Mouse (Mus musculus): ENCODE data around the gene Ccdc174. TPM values are rescaled to one million over a fixed set of nuclear protein-coding genes. Genes with fewer than 3 reads are reported as not detected.

Ccdc174 gene
- polyA plus RNA-seq, 1 experiment, result 1.3 TPM

DNA sequence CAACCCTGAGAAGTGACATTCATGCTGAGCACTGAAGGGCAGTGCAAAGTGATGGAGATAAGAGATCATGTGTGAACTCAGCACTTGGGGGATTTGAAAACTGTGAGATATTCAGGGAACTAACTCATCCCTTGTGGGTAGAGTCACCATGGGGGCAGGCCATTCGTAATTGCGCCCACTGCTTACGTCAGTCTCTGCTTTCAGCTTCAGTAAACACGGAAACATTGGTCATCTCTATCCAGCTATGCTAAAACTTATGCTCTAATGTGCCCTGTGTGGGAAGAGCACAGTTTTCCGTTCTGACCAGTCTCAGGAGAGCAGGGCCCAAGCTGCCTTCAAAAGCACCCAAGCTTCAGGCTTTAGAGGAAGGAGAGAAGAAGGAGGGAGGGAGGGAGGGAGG lies 19.5 kb upstream of the Ccdc174 start:
- no peak for TF ChIP-seq CTCF (IDR thresholded peaks at IDR 0.05; ENCODE audit: extremely low read depth, insufficient read length, insufficient replicate concordance, low read depth, low read length)
- TF ChIP-seq POLR2A (IDR thresholded peaks at IDR 0.05; ENCODE audit: low read depth, low read length), result no peak
- Histone ChIP-seq H3K4me1 (ENCODE audit: control insufficient read depth, insufficient read depth, insufficient read length, low read length) (no peaks in the 10 kb centered on the region), H3K36me3 (ENCODE audit: control insufficient read depth, insufficient read depth, low read length) (no peaks in the 10 kb centered on the region), H3K4me3 (ENCODE audit: low read depth, low read length) (no peak overlapping the region), H3K27me3 (ENCODE audit: control insufficient read depth, insufficient read depth, low read length) (no peaks in the 10 kb centered on the region), H3K27ac (ENCODE audit: insufficient read depth, low read depth, low read length) (no peak overlapping the region)
- 63% methylated on average over 5 of the region's 5 CpGs for WGBS

DNA sequence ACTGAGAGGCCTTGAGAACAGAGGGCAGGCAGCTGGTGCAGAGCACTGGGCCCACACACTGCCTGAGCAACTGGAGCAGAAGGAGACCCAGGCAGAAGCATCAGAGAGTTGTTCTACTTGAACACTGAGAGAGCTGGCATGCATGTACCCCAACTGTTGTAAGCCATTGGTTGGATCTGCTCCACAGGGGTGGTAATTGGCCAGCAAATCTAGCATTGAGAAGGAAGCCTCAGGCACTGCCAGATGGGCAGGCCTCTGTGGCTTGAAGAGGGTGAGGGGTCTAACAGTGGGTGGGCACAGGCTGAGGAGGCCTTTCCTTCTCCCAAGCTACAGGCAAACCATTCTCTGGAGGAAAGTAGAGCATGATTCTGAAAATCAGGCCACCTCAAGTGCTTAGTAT lies 15.0 kb upstream of the Ccdc174 start:
- no peaks in the 10 kb centered on the region for H3K36me3 ChIP-seq (ENCODE audit: control insufficient read depth, insufficient read depth, low read length)
- no peak overlapping the region for H3K4me3 ChIP-seq (ENCODE audit: low read depth, low read length)
- no peaks in the 10 kb centered on the region for H3K27me3 ChIP-seq (ENCODE audit: control insufficient read depth, insufficient read depth, low read length)
- H3K4me1 ChIP-seq (ENCODE audit: control insufficient read depth, insufficient read depth, insufficient read length, low read length), result no peaks in the 10 kb centered on the region
- TF ChIP-seq CTCF (IDR thresholded peaks at IDR 0.05; ENCODE audit: extremely low read depth, insufficient read length, insufficient replicate concordance, low read depth, low read length), result no peak
- TF ChIP-seq POLR2A (IDR thresholded peaks at IDR 0.05; ENCODE audit: low read depth, low read length), result no peak
- no peak overlapping the region for H3K27ac ChIP-seq (ENCODE audit: insufficient read depth, low read depth, low read length)

DNA sequence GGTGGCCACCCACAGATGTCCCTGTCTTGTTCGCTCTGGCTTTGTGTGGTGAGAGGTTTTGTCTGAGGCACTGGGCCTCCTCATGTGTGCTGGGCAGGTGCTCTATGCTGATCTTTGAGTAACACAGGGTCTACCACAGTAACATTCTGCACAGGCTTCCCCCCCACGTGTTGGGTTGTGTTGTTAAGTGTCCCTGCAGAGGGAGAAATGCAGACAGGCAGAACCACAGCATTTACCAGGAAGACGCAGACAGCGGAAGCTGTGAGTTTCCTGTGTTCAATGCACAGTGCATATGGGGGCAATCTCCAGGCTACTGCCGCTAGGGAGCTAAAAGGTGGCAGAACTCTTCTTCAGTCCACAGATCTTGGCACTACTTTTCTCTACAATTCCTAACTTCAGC lies 13.3 kb upstream of the Ccdc174 start:
- H3K36me3 ChIP-seq (ENCODE audit: control insufficient read depth, insufficient read depth, low read length), result no peaks in the 10 kb centered on the region
- 69% methylated on average over 5 of the region's 5 CpGs for WGBS

DNA sequence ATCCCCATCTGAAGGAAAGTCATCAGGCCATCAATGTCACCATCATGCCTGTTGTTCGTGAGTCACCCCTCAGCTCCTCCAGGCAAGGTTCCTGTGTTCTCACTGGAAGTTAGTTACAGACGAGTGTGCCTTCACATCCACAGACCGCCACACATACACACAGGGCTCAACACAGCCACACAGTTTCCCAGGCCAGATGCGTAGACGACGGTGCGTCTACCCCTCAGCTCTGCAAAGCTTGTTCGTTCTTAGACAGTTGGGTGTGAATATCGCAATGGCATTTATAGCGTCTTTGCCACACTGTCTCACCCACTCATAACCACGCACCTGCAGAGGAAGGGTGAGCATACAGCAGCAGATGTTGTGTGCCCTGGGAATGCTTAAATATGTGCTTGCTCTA lies 12.3 kb upstream of the Ccdc174 start:
- Histone ChIP-seq H3K36me3 (ENCODE audit: control insufficient read depth, insufficient read depth, low read length) (no peaks in the 10 kb centered on the region), H3K27me3 (ENCODE audit: control insufficient read depth, insufficient read depth, low read length) (no peaks in the 10 kb centered on the region), H3K4me1 (ENCODE audit: control insufficient read depth, insufficient read depth, insufficient read length, low read length) (no peaks in the 10 kb centered on the region), H3K4me3 (ENCODE audit: low read depth, low read length) (no peak overlapping the region), H3K27ac (ENCODE audit: insufficient read depth, low read depth, low read length) (no peak overlapping the region)
- 77% methylated on average over 11 of the region's 11 CpGs for WGBS
- no peak for TF ChIP-seq CTCF (IDR thresholded peaks at IDR 0.05; ENCODE audit: extremely low read depth, insufficient read length, insufficient replicate concordance, low read depth, low read length)
- TF ChIP-seq POLR2A (IDR thresholded peaks at IDR 0.05; ENCODE audit: low read depth, low read length), result no peak

More for the DNA sequence above, 13.3 kb upstream of the Ccdc174 start:
- no peaks in the 10 kb centered on the region for H3K4me1 ChIP-seq (ENCODE audit: control insufficient read depth, insufficient read depth, insufficient read length, low read length)
- no peaks in the 10 kb centered on the region for H3K27me3 ChIP-seq (ENCODE audit: control insufficient read depth, insufficient read depth, low read length)
- no peak overlapping the region for H3K4me3 ChIP-seq (ENCODE audit: low read depth, low read length)
- no peak overlapping the region for H3K27ac ChIP-seq (ENCODE audit: insufficient read depth, low read depth, low read length)
- TF ChIP-seq POLR2A (IDR thresholded peaks at IDR 0.05; ENCODE audit: low read depth, low read length) (no peak), CTCF (IDR thresholded peaks at IDR 0.05; ENCODE audit: extremely low read depth, insufficient read length, insufficient replicate concordance, low read depth, low read length) (no peak)

DNA sequence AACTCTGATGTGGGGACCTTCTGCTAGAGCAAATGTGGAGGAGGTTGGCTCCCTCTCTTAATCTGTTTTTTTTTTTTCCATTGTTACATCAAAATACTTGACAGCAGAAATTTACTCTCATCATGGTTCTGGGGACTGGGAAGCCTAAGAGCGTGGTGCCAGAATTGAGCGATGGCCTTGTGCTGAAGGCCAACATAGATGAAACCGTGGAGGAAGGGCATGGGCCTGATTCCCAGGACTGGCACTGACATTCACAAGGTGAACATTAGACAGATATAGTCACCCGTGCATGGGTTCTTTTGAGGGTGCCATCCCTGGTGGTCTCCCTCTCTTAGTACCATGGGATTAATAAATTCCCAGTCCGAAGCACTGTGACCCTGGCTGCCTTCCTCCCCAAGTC lies 9.8 kb upstream of the Ccdc174 start:
- Histone ChIP-seq H3K27ac (ENCODE audit: insufficient read depth, low read depth, low read length) (no peak overlapping the region), H3K36me3 (ENCODE audit: control insufficient read depth, insufficient read depth, low read length) (no peaks in the 10 kb centered on the region), H3K4me1 (ENCODE audit: control insufficient read depth, insufficient read depth, insufficient read length, low read length) (no peaks in the 10 kb centered on the region), H3K4me3 (ENCODE audit: low read depth, low read length) (no peak overlapping the region), H3K27me3 (ENCODE audit: control insufficient read depth, insufficient read depth, low read length) (peaks cover 2% of the 10 kb centered on the region; the same call in 1 of the 2 replicates)
- 89% methylated on average over 5 of the region's 5 CpGs for WGBS
- TF ChIP-seq POLR2A (IDR thresholded peaks at IDR 0.05; ENCODE audit: low read depth, low read length) (no peak), CTCF (IDR thresholded peaks at IDR 0.05; ENCODE audit: extremely low read depth, insufficient read length, insufficient replicate concordance, low read depth, low read length) (no peak)

DNA sequence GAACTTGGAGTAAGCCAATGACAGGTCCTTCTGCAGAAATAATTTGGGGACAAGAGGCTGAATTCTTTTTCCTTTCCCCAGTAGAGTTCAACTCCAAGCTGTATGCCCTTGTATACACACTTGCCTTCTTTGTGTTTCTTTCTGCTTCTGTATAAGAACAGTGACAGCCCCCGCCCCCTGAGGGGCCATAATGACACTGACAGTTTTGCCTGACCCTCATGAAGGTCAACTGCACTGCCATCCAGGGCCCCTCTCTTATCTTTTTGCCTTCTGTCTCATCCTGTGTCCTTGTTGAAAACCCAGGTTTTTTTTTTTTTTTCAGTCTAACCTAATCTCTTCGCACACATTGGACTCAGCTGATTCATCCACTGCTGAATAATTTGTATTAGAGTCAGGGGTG lies 5.1 kb upstream of the Ccdc174 start:
- no peaks in the 10 kb centered on the region for H3K36me3 ChIP-seq (ENCODE audit: control insufficient read depth, insufficient read depth, low read length)
- H3K27ac ChIP-seq (ENCODE audit: insufficient read depth, low read depth, low read length), result no peak overlapping the region
- H3K4me3 ChIP-seq (ENCODE audit: low read depth, low read length), result no peak overlapping the region
- H3K4me1 ChIP-seq (ENCODE audit: control insufficient read depth, insufficient read depth, insufficient read length, low read length), result no peaks in the 10 kb centered on the region
- 46% methylated on average over 2 of the region's 2 CpGs for WGBS
- peaks cover 2% of the 10 kb centered on the region; the same call in 1 of the 2 replicates for H3K27me3 ChIP-seq (ENCODE audit: control insufficient read depth, insufficient read depth, low read length)
- TF ChIP-seq CTCF (IDR thresholded peaks at IDR 0.05; ENCODE audit: extremely low read depth, insufficient read length, insufficient replicate concordance, low read depth, low read length) (no peak), POLR2A (IDR thresholded peaks at IDR 0.05; ENCODE audit: low read depth, low read length) (no peak)

DNA sequence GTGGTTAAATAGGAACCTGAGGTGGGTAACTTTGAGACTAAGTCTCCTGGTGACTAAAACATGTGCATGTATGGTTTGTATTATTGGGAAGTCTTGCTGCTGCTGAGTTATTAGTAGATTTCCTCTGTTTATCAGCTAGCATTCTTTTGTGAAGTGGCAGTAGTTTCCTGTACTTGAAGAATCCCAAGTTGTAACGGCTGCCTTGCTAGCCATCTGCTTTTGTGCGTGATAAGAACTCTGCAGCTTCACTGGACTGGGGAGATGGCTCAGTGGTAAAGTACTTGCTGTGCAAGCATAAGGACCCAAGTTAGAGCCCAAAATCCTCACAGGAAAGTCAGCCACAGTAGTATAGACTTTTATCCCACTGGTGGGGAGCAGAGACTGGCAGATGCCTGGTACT lies 6.0 kb downstream of the Ccdc174 start:
- peaks cover 50% of the 10 kb centered on the region for H3K36me3 ChIP-seq (ENCODE audit: control insufficient read depth, insufficient read depth, low read length)
- H3K4me3 ChIP-seq (ENCODE audit: low read depth, low read length), result no peak overlapping the region
- 72% methylated on average over 2 of the region's 2 CpGs for WGBS
- no peaks in the 10 kb centered on the region for H3K27me3 ChIP-seq (ENCODE audit: control insufficient read depth, insufficient read depth, low read length)
- H3K4me1 ChIP-seq (ENCODE audit: control insufficient read depth, insufficient read depth, insufficient read length, low read length), result no peaks in the 10 kb centered on the region
- no peak overlapping the region for H3K27ac ChIP-seq (ENCODE audit: insufficient read depth, low read depth, low read length)
- no peak for TF ChIP-seq CTCF (IDR thresholded peaks at IDR 0.05; ENCODE audit: extremely low read depth, insufficient read length, insufficient replicate concordance, low read depth, low read length)
- no peak for TF ChIP-seq POLR2A (IDR thresholded peaks at IDR 0.05; ENCODE audit: low read depth, low read length)
